Mouse (Mus musculus) limb, embryonic 14.5 days (tissue): ENCODE measurements around the gene Zbtb8os. TPM values are rescaled to one million over a fixed set of nuclear protein-coding genes. Genes with fewer than 3 reads are reported as not detected.
A peak's percentile ranks its signal among the peaks of the same experiment; 100 is the strongest.

Experiments
- ATAC-seq: fragments of 200-750 bp; cut with Nextera tagmentation; 2 replicates; pipeline ENCODE4 v1.8.0; 2017; ENCODE audit warnings: low read depth, moderate number of reproducible peaks, moderate TSS enrichment; ENCODE audit not compliant: low FRiP score
- DNase-seq: peaks from one replicate; pipeline ENCODE4 v3.0.0-alpha.2; 2015; ENCODE audit warnings: low spot score
- H3K27ac ChIP-seq: fragments of 300-500 bp; sonication (generic); replicated peaks from 2 replicates; pipeline ENCODE4 v1.5.1; 2014; ENCODE audit warnings: low read depth, mild to moderate bottlenecking, low read length, moderate library complexity, mixed read lengths
- H3K27me3 ChIP-seq: fragments of 300-500 bp; sonication (generic); 2 replicates; pipeline ENCODE4 v1.6.1; 2014; ENCODE audit warnings: low read length, mixed read lengths; ENCODE audit not compliant: control insufficient read depth, insufficient read depth
- H3K36me3 ChIP-seq: fragments of 300-500 bp; sonication (generic); 2 replicates; pipeline ENCODE4 v1.6.1; 2014; ENCODE audit warnings: mild to moderate bottlenecking, low read length, moderate library complexity, mixed read lengths; ENCODE audit not compliant: control insufficient read depth, insufficient read depth
- H3K4me1 ChIP-seq: fragments of 300-500 bp; sonication (generic); 2 replicates; pipeline ENCODE4 v1.6.1; 2014; ENCODE audit warnings: antibody characterized with exemption, low read length, mixed read lengths; ENCODE audit not compliant: control insufficient read depth, insufficient read depth
- H3K4me2 ChIP-seq: fragments of 300-500 bp; sonication (generic); replicated peaks from 2 replicates; pipeline ENCODE4 v1.6.1; 2014; ENCODE audit warnings: low read depth, mild to moderate bottlenecking, low read length, moderate library complexity; ENCODE audit not compliant: severe bottlenecking
- H3K4me3 ChIP-seq: fragments of 300-500 bp; sonication (generic); replicated peaks from 2 replicates; pipeline ENCODE4 v1.5.1; 2014; ENCODE audit warnings: low read length
- H3K9ac ChIP-seq: fragments of 300-500 bp; sonication (generic); 2 replicates; pipeline ENCODE4 v1.6.1; 2014; ENCODE audit warnings: mild to moderate bottlenecking, low read depth, low read length, moderate library complexity; ENCODE audit not compliant: severe bottlenecking
- H3K9me3 ChIP-seq: fragments of 300-500 bp; sonication (generic); 2 replicates; pipeline ENCODE4 v1.6.1; 2016; ENCODE audit warnings: low read length; ENCODE audit not compliant: control insufficient read depth
- POLR2A ChIP-seq: fragments of 200-500 bp; IDR thresholded peaks from 2 replicates; pipeline ENCODE4 v1.8.0; 2012; ENCODE audit warnings: inconsistent platforms, mild to moderate bottlenecking, moderate library complexity, borderline replicate concordance; ENCODE audit not compliant: insufficient read depth, insufficient read length; ENCODE audit errors: extremely low read depth
- WGBS: fragments of 180-500 bp; shearing (Covaris S2); extraction: QIAGEN DNeasy Blood & Tissue Kit; methylation state at CpG from one replicate; pipeline ENCODE4 v1.1.7; 2014; 5-methylcytosine and 5-hydroxymethylcytosine counted together
- polyA plus RNA-seq, 2 experiments: library from polyadenylated mRNA; depleted of rRNA in 1 of 2; stranded (reverse) in 1 of 2; unstranded in 1 of 2; fragments of >200 nt; fragmentation: Nextera tagmentation in 1 of 2; extraction: Ambion mirVana in 1 of 2; gene quantifications; 2 replicates each; pipeline versions ENCODE4 v1.2.1 to v1.2.3; 2012 to 2014

Zbtb8os gene
- polyA plus RNA-seq (2012; rRNA removed) (26.4 and 36.6 TPM in 2 replicates), polyA plus RNA-seq (2014; fragmentation: Nextera tagmentation; extraction: Ambion mirVana) (44.4 TPM in 2 replicates)

GRCm38 (mm10) chr4:129335216-129336074 lies at the start of gene Zbtb8os, which contains the start of gene Rbbp4:
TSS of gene Zbtb8os (plus strand) at chr4:129335695.
TSS of gene Rbbp4 (minus strand) at chr4:129335370.
- TF ChIP-seq POLR2A, result peak; percentile 27; the same call in 1 of the 2 replicates
- WGBS, result under 1% methylated on average over 62 of the region's 73 CpGs
- H3K4me3 ChIP-seq, result peak within 1 kb of the TSS; percentile 96
- no peaks in the 10 kb centered on the region for H3K27me3 ChIP-seq
- H3K4me2 ChIP-seq, result peak within 1 kb of the TSS; percentile 78
- ATAC-seq (peak; percentile 97), DNase-seq (peak; percentile 100)
- peak within 1 kb of the TSS; percentile 95 for H3K9ac ChIP-seq
- peaks cover 22% of the 10 kb centered on the region for H3K4me1 ChIP-seq
- H3K36me3 ChIP-seq, result peaks cover 30% of the 10 kb centered on the region
- no peaks in the 10 kb centered on the region for H3K9me3 ChIP-seq
- peak within 1 kb of the TSS; percentile 97 for H3K27ac ChIP-seq

- peaks cover 6% of the 10 kb centered on the region for H3K27me3 ChIP-seq
- DNase-seq (peak; percentile 50), ATAC-seq (peak; percentile 41; the same call in 1 of the 2 replicates)
- peaks cover 7% of the 10 kb centered on the region; the same call in 1 of the 2 replicates for H3K4me1 ChIP-seq
- peak overlapping the region; percentile 57 for H3K4me3 ChIP-seq
- H3K9me3 ChIP-seq, result no peaks in the 10 kb centered on the region
- H3K36me3 ChIP-seq, result no peaks in the 10 kb centered on the region
- 71% methylated on average over 5 of the region's 5 CpGs for WGBS
- H3K27ac ChIP-seq, result 0 out of 2 replicates have a peak overlapping the region, but pooled peaks have one; percentile 20
- no peak overlapping the region for H3K9ac ChIP-seq
- H3K4me2 ChIP-seq, result peak overlapping the region; percentile 98
- TF ChIP-seq POLR2A, result no peak
Observed at GRCm38 (mm10) chr4:129286001-129286682, 49.4 kb upstream of the Zbtb8os start.

GRCm38 (mm10) chr4:129286683-129287471 lies 48.6 kb upstream of the Zbtb8os start:
- H3K4me3 ChIP-seq, result peak overlapping the region; percentile 57
- peaks cover 6% of the 10 kb centered on the region for H3K27me3 ChIP-seq
- H3K9me3 ChIP-seq, result no peaks in the 10 kb centered on the region
- ATAC-seq (peak; percentile 70), DNase-seq (peak; percentile 62)
- H3K4me2 ChIP-seq, result peak overlapping the region; percentile 98
- 4% methylated on average over 25 of the region's 28 CpGs for WGBS
- no peak for TF ChIP-seq POLR2A
- peaks cover 7% of the 10 kb centered on the region; the same call in 1 of the 2 replicates for H3K4me1 ChIP-seq
- H3K27ac ChIP-seq, result peak overlapping the region; percentile 43; the same call in 1 of the 2 replicates
- H3K9ac ChIP-seq, result peak overlapping the region; percentile 63
- H3K36me3 ChIP-seq, result no peaks in the 10 kb centered on the region

GRCm38 (mm10) chr4:129287472-129287981 lies 48.0 kb upstream of the Zbtb8os start, which contains the start of gene Sync:
TSS of gene Sync (plus strand) at chr4:129287617.
- Histone ChIP-seq H3K4me1 (peaks cover 7% of the 10 kb centered on the region; the same call in 1 of the 2 replicates), H3K36me3 (no peaks in the 10 kb centered on the region), H3K9me3 (no peaks in the 10 kb centered on the region), H3K9ac (peak within 1 kb of the TSS; percentile 63), H3K4me2 (peak within 1 kb of the TSS; percentile 98), H3K4me3 (peak within 1 kb of the TSS; percentile 57), H3K27me3 (peaks cover 6% of the 10 kb centered on the region), H3K27ac (peak within 1 kb of the TSS; percentile 43; the same call in 1 of the 2 replicates)
- WGBS, result under 1% methylated on average over 24 of the region's 53 CpGs
- ATAC-seq (peak; percentile 23), DNase-seq (no peak)
- TF ChIP-seq POLR2A, result no peak
